Mouse (Mus musculus) liver, embryonic 16.5 days (tissue): ENCODE data around the gene Nova2. TPM values are rescaled to one million over a fixed set of nuclear protein-coding genes. Genes with fewer than 3 reads are reported as not detected.

Experiments
- ATAC-seq: fragments of 200-750 bp; cut with Nextera tagmentation; 2 replicates; pipeline ENCODE4 v1.8.0; 2017; ENCODE audit warnings: low read depth, mild to moderate bottlenecking, moderate number of reproducible peaks, moderate library complexity
- H3K27ac ChIP-seq: fragments of 300-500 bp; sonication (generic); 2 replicates; pipeline ENCODE4 v1.5.1; 2014; ENCODE audit warnings: mild to moderate bottlenecking, low read length
- H3K27me3 ChIP-seq: fragments of 300-500 bp; sonication (generic); 2 replicates; pipeline ENCODE4 v1.6.1; 2014; ENCODE audit warnings: low read depth, low read length, mixed read lengths; ENCODE audit not compliant: control insufficient read depth, insufficient read depth
- H3K36me3 ChIP-seq: fragments of 300-500 bp; sonication (generic); 2 replicates; pipeline ENCODE4 v1.6.1; 2014; ENCODE audit warnings: mild to moderate bottlenecking; ENCODE audit not compliant: control insufficient read depth, insufficient read depth
- H3K4me1 ChIP-seq: fragments of 300-500 bp; sonication (generic); 2 replicates; pipeline ENCODE4 v1.6.1; 2014; ENCODE audit warnings: low read depth, low read length, mixed read lengths; ENCODE audit not compliant: control insufficient read depth
- H3K4me2 ChIP-seq: fragments of 300-500 bp; sonication (generic); 2 replicates; pipeline ENCODE4 v1.6.1; 2014; ENCODE audit warnings: low read depth, low read length, mixed read lengths
- H3K4me3 ChIP-seq: fragments of 300-500 bp; sonication (generic); 2 replicates; pipeline ENCODE4 v1.5.1; 2014; ENCODE audit warnings: low read depth, mild to moderate bottlenecking, low read length
- H3K9ac ChIP-seq: fragments of 300-500 bp; sonication (generic); 2 replicates; pipeline ENCODE4 v1.6.1; 2014; ENCODE audit warnings: low read depth, low read length
- H3K9me3 ChIP-seq: fragments of 300-500 bp; sonication (generic); replicated peaks from 2 replicates; pipeline ENCODE4 v1.6.1; 2016; ENCODE audit warnings: low read length; ENCODE audit not compliant: control insufficient read depth
- WGBS: fragments of 180-500 bp; shearing (Covaris S2); extraction: QIAGEN DNeasy Blood & Tissue Kit; methylation state at CpG from one replicate; pipeline ENCODE4 v1.1.7; 2014; ENCODE audit not compliant: insufficient replicate concordance; 5-methylcytosine and 5-hydroxymethylcytosine counted together
- polyA plus RNA-seq: library from polyadenylated mRNA; unstranded; fragments of >200 nt; fragmentation: Nextera tagmentation; extraction: Ambion mirVana; gene quantifications from 2 replicates; pipeline ENCODE4 v1.2.1, GENCODE M21; 2015

Nova2 gene
- polyA plus RNA-seq, 1 experiment from 2014 or later: 0.09 TPM

GRCm38 (mm10) chr7:18962171-18962792 lies 36.6 kb downstream of the Nova2 start:
- H3K4me1 ChIP-seq: no peaks in the 10 kb centered on the region; the same call in none of the 2 replicates
- peaks cover 84% of the 10 kb centered on the region for H3K27me3 ChIP-seq
- no peak for ATAC-seq
- WGBS: 1% methylated on average over 17 of the region's 17 CpGs
- H3K9ac ChIP-seq: no peak overlapping the region
- H3K4me2 ChIP-seq: peak overlapping the region; percentile 30; the same call in 1 of the 2 replicates
- H3K36me3 ChIP-seq: no peaks in the 10 kb centered on the region
- H3K27ac ChIP-seq: no peak overlapping the region
- H3K4me3 ChIP-seq: no peak overlapping the region
- no peaks in the 10 kb centered on the region for H3K9me3 ChIP-seq

- under 1% methylated on average over 20 of the region's 20 CpGs for WGBS
These were observed 37.1 kb downstream of the Nova2 start for GRCm38 (mm10) chr7:18962795-18963194.

DNA sequence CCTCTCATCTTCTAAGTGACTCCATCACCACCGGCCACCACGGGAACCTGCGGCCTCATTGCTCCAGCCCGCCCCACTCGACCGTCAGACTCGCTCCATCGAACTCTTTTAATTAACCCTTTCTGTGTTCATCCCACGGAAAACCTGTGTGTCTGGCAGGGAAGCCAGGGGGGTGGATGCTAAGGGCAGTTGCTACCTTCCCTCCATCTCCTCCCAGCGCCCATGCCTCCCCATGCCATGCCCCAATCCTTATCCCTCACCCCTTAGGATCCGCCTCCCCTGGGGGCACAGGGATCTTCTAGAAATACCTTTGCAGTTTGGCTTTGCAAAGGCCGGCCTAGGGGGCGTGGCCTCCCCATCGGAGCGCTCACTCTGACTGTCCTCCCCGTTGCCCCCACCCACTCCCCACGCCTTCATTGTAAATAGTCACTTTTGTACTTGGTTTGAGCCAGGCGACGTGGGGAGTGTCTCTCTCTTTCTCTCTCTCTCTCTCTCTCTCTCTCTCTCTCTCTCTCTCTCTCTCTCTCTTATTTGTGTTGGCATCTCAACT lies 37.7 kb downstream of the Nova2 start:
- Histone ChIP-seq H3K36me3 (no peaks in the 10 kb centered on the region), H3K9me3 (no peaks in the 10 kb centered on the region), H3K4me2 (no peak overlapping the region), H3K27ac (no peak overlapping the region), H3K27me3 (peaks cover 73% of the 10 kb centered on the region), H3K4me3 (no peak overlapping the region), H3K4me1 (no peaks in the 10 kb centered on the region; the same call in 1 of the 2 replicates), H3K9ac (no peak overlapping the region)
- WGBS: 2% methylated on average over 19 of the region's 19 CpGs
- no peak for ATAC-seq

More at GRCm38 (mm10) chr7:18962795-18963194, 37.1 kb downstream of the Nova2 start:
- H3K9me3 ChIP-seq: no peaks in the 10 kb centered on the region
- no peaks in the 10 kb centered on the region for H3K36me3 ChIP-seq
- ATAC-seq: no peak
- no peaks in the 10 kb centered on the region; the same call in 1 of the 2 replicates for H3K4me1 ChIP-seq
- H3K27ac ChIP-seq: no peak overlapping the region
- peak overlapping the region; percentile 30; the same call in 1 of the 2 replicates for H3K4me2 ChIP-seq
- H3K4me3 ChIP-seq: no peak overlapping the region
- H3K27me3 ChIP-seq: peaks cover 79% of the 10 kb centered on the region
- no peak overlapping the region for H3K9ac ChIP-seq

DNA sequence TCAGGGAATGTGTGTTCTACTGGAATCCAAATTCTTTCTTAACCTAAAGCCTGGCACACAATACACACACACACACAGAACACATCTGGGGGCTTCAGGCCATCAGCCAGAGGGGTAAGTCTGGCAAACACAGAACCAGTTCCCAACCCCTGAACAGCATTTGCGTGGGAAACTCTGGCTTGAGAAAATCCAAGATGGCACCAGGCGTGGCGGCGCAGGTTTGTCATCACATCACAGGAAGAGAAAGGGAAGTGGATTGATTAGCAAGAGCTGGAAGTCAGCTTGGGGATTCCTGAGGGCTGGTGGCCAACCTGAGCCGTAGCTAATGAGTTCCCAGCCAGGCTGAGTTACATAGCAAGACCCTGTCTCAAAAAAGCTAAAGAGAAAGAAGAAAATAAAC lies 39.6 kb downstream of the Nova2 start:
- Histone ChIP-seq H3K4me1 (no peaks in the 10 kb centered on the region; the same call in 1 of the 2 replicates), H3K27me3 (peaks cover 54% of the 10 kb centered on the region)

GRCm38 (mm10) chr7:18967603-18968002 lies 41.9 kb downstream of the Nova2 start:
- WGBS: 11% methylated on average over 8 of the region's 8 CpGs

More for the DNA sequence above, 39.6 kb downstream of the Nova2 start:
- no peak overlapping the region for H3K27ac ChIP-seq
- H3K36me3 ChIP-seq: no peaks in the 10 kb centered on the region
- 57% methylated on average over 5 of the region's 5 CpGs for WGBS
- ATAC-seq: no peak
- H3K4me3 ChIP-seq: no peak overlapping the region
- no peak overlapping the region for H3K9ac ChIP-seq
- H3K9me3 ChIP-seq: no peaks in the 10 kb centered on the region
- no peak overlapping the region for H3K4me2 ChIP-seq

DNA sequence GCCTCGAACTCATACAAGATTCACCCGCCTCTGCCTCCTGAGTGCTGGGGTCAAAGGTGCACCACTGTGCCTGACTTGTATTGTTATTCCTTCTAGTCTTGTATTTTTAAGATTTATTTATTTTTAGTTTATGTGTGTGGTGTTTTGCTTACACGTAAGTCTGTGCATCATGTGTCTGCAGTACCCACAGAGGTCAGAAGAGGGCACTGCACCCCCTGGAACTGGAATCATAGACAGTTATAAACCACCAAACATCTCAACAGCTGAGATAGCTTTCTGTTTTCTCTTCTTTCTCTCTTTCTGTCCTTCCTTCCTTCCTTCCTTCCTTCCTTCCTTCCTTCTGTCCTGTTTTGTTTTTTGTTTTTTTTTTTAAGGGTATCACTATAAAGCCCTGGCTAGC lies 45.3 kb downstream of the Nova2 start:
- Histone ChIP-seq H3K4me2 (no peak overlapping the region), H3K9me3 (no peaks in the 10 kb centered on the region), H3K27ac (no peak overlapping the region), H3K36me3 (no peaks in the 10 kb centered on the region), H3K4me1 (no peaks in the 10 kb centered on the region), H3K27me3 (peaks cover under 1% of the 10 kb centered on the region), H3K4me3 (no peak overlapping the region), H3K9ac (no peak overlapping the region)
- WGBS: 72% methylated on average over 3 of the region's 3 CpGs
- no peak for ATAC-seq

More at GRCm38 (mm10) chr7:18967603-18968002, 41.9 kb downstream of the Nova2 start:
- no peaks in the 10 kb centered on the region for H3K9me3 ChIP-seq
- no peak overlapping the region for H3K4me2 ChIP-seq
- no peak for ATAC-seq
- H3K27me3 ChIP-seq: peaks cover 31% of the 10 kb centered on the region
- H3K27ac ChIP-seq: no peak overlapping the region
- no peak overlapping the region for H3K4me3 ChIP-seq
- no peaks in the 10 kb centered on the region for H3K36me3 ChIP-seq
- no peaks in the 10 kb centered on the region; the same call in 1 of the 2 replicates for H3K4me1 ChIP-seq
- H3K9ac ChIP-seq: no peak overlapping the region

DNA sequence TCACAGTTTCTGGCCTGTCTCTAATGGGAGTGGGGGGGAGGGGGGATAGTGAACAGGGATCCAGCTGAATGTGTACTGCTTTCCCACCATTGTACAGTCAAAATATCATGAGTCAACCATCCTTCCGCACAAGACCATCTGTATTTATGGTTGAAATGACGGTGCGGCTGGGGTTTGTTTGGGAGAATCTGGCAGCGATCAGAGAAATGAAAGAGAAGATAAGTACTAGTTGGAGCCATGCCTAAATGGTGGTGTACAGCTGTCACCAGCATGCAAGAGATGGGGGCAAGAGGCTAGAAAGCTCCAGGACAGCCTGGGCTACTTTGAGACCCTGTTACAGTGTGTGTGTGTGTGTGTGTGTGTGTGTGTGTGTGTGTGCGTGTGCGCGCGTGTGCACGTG lies 52.7 kb downstream of the Nova2 start:
- H3K9ac ChIP-seq: no peak overlapping the region
- H3K36me3 ChIP-seq: no peaks in the 10 kb centered on the region
- no peak overlapping the region for H3K4me2 ChIP-seq
- no peak for ATAC-seq
- 77% methylated on average over 9 of the region's 9 CpGs for WGBS
- H3K27me3 ChIP-seq: no peaks in the 10 kb centered on the region
- H3K27ac ChIP-seq: no peak overlapping the region
- H3K4me1 ChIP-seq: no peaks in the 10 kb centered on the region
- H3K9me3 ChIP-seq: no peaks in the 10 kb centered on the region
- no peak overlapping the region for H3K4me3 ChIP-seq

DNA sequence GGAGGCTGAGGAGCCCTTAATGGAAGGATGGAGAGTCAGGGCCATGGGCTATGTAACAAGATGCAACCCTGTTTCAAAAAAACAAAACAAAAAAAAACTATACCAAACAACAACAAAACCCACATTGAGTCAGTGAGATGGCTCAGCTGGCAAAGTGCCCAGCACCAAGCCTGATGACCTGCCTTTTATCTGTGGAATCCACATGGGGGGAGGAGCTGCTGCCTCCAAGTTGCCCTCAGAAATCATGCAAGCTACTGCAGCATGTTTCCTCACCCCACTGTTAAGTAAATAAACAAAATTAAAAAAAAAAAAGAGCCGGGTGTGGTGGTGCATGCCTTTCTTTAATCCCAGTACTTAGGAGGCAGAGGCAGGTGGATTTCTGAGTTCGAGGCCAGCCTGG lies 60.8 kb downstream of the Nova2 start:
- Histone ChIP-seq H3K36me3 (no peaks in the 10 kb centered on the region), H3K9me3 (no peaks in the 10 kb centered on the region)
- 34% methylated on average over 2 of the region's 2 CpGs for WGBS

GRCm38 (mm10) chr7:18987100-18987499 lies 61.4 kb downstream of the Nova2 start, which contains the start of gene Nanos2:
Gene Nanos2, plus strand, starts transcription at chr7:18987400.
- Histone ChIP-seq H3K4me2 (no peak within 1 kb of the TSS), H3K9ac (no peak within 1 kb of the TSS), H3K27ac (no peak within 1 kb of the TSS), H3K27me3 (peaks cover 40% of the 10 kb centered on the region), H3K4me3 (no peak within 1 kb of the TSS), H3K4me1 (peaks cover 15% of the 10 kb centered on the region), H3K36me3 (no peaks in the 10 kb centered on the region), H3K9me3 (no peaks in the 10 kb centered on the region)
- WGBS: 38% methylated on average over 2 of the region's 2 CpGs
- ATAC-seq: no peak

More for the DNA sequence above, 60.8 kb downstream of the Nova2 start:
- Histone ChIP-seq H3K27ac (no peak overlapping the region), H3K4me2 (no peak overlapping the region), H3K4me1 (peaks cover 9% of the 10 kb centered on the region), H3K27me3 (peaks cover 34% of the 10 kb centered on the region), H3K4me3 (no peak overlapping the region), H3K9ac (no peak overlapping the region)
- no peak for ATAC-seq
